Mouse (Mus musculus) spleen, postnatal 4 days (tissue): ENCODE data around the gene Ddx50.
A peak's percentile ranks its signal among the peaks of the same experiment; 100 is the strongest.

ENCODE experiments used
- DNase-seq, 2 experiments: peaks; one replicate each; pipeline ENCODE4 v3.0.0; 2022; ENCODE audit warnings: low spot score in 2 of 2

Ddx50 gene

DNA sequence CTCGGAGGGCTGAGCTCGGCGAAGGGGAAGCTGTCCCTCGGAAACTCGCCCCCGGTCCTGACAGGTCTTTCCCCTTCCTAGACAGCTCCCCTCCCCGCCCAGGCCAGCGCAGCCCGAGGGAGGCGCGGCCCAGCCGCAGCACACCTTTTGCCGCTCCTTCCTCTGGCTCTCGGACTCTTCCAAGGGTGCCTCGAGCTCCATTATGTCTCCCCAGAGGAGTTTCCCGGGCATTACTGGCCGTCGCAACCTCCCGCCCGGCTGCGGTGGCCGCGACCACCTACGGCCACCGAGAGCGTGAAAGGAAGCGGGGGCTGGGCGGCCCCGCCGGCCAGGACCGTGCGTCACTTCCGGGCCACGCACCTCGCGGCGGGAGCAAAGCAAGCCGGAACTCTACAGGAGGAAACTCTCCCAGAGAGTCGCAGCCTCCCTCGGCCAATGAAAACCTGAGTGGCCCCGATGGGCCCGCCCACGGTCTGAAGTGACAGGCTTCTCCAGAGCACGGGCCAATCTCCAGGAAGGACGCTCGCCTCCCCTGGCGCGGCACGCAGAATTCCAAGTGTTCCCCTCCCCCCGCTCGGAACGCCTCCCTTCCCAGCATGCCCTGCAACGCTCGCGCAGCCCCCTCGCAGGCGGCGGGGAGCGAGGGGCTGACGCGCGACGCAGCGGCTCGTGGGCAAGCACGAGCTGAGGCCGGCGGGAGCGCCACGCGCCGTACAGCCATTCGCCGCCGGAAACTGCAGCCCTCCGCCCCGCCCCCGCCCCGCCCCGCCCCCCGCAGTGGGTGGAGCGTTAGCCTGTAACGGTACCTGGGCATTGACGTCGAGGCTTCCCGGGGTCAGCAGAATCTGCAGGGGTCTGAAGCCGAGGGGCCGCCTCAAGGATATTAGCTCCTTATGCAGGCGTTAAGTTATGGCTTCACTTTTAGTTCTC lies at the start of gene Ddx50:
Gene Ddx50, minus strand, starts transcription at position 338 of the 930 bp plus-strand sequence.
- peak; percentile 94 to 95 for DNase-seq

DNA sequence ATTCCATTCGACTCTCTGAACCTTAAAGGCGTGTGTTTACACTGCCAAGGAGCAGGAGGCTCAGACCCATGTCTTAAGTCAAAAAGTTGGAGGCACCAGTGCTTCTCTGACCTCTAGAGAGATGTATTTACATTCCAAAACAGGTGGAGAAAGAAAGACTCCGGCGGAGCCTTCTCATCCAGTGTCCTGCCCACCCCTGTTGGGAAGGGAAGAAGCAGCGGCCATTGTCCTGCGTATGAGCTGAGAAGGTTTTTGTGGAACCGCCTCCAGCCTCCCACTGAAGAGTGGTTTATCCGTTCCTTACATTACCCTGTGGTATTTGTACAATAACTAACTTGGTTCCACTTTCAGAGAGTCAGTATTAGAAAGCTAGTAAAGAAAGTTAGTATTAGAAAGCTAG lies 41.8 kb upstream of the Ddx50 start:
- no peak for DNase-seq

DNA sequence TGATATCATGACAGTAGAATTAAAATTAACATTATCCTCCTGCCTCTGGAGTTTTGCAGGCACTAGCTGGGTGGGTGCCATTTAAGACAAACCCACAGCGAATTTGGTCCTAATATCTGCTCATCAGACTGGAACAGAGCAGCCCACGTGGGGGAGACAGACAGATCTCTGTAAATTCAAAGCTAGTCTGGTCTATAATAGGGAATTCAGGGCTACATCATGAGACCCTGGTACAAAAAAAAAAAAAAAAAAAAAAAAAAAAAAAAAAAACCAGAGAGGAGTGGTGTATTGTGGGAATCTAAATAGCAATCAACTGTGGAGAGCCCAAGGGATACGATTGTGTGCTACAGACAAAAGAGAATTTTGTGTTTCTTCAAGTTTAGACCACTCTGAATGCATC lies 41.2 kb upstream of the Ddx50 start:
- no peak for DNase-seq

DNA sequence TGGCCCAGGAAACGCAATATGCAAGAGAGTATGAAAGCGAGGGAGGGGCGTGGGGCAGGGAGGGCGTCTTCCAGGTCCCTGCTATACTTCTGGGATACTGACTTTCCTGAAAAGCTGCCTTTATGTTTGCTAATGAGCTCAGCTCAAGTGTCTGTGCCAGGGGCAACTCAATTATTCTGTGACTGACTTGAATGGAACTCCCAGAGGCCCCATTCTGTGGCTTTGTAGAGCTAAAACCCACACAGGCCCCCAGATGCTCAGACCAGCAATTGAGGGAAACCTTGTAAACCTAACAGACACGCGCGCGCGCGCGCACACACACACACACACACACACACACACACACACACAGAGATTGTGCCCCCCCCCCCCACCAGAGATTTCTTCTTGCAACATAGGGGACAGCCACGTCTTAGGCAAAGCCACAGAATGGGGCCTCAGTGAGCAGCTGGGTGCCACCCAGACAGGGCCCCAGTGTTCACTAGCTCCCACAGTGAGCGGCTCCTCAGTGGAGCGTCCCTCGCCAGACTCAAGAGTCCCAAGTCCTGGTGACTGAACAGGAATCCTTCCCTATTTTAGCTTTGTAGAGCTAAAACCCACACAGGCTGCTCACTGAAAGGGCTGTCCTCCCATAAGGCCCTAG lies 36.1 kb upstream of the Ddx50 start:
- no peak for DNase-seq

DNA sequence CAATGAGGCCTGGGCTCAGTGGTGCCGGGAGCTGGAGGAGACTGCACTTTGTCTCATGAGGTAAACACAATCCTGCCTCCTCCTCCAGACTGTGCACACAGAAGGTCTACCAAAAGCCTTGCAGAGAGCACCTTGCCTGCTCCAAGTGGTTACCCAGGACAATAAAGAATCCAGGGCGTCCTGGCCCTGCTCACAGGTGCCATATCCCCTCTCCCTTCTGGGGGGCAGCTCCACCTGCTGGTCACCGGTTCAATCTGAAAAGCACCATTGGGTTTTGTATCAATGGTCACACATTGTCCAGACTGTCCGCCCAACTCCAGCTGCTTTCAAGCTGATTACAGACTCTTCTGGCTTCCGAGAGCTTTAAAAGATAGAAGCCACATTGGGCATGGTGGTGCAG lies 32.0 kb upstream of the Ddx50 start:
- no peak for DNase-seq

DNA sequence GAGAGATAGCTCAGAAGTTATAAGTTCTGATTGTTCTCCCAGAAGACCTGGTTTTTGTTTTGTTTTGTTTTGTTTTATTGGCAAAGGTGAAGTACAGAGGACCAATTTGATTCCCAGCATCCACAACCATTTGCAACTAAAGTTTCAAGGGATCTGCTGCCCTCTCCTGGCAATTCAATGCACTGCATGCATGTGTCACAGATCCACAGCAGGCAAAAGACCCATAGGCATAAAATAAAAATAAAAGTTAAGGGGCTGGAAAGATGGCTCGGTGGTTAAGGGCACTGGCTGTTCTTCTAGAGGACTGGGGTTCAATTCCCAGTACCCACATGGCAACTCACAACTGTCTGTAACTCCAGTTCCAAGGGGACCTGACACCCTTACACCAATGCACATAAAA lies 28.8 kb upstream of the Ddx50 start:
- no peak for DNase-seq

DNA sequence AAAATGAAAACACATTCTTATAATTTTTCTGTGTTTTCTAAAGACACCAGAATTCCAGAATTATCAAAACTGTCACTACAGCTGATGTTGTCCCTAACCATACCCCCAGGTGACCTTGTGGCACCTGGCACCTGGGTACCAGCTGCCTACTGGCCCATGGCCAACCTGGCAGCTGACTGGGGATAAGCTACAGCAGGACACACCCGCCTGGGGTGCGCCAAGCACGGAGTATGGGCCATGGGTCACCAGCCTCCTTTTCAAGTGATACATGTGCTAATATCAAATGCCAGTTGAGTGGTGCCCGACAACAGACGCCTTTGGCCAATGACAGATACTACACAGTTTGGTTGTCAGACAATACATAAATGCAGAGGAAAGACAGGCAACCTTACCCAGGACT lies 26.3 kb upstream of the Ddx50 start:
- DNase-seq = no peak

DNA sequence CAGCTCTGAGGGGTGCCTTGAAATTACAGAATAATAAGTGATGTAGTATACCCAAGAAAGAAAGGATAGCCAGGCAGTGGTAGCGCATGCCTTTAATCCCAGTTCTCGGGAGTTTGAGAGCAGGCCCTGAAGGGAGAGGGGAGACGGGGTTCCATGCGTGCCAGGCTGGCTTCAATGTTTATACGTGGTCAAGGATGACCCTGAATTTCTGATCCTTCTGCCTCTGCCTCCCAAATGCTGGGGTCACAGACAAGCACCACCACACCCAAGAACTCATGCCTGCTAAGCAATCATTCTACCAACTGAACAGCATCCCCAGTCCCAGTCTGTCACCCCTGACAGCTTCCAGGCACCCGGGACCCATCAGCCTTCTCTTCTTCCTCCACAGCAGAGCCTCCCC lies 25.2 kb upstream of the Ddx50 start:
- DNase-seq = no peak

DNA sequence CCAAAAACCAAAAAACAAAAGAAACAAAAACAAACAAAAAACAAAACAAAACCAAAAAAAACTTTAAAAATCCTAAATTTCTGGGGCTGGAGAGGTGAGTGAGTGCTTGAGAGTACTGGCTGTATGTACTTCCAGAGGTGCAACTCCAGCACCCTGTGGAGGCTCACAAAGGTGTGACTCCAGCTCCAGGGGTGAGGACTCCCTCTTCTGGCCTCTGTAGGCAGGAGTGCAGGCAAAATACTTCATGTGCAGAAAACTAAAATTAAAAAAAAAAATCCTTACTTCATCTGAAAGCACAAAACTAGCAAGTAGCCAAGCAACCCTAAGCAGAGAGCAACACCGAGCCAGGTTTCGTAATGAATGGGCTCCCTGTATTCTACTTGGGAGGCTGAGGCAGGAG lies 21.3 kb upstream of the Ddx50 start:
- no peak for DNase-seq

DNA sequence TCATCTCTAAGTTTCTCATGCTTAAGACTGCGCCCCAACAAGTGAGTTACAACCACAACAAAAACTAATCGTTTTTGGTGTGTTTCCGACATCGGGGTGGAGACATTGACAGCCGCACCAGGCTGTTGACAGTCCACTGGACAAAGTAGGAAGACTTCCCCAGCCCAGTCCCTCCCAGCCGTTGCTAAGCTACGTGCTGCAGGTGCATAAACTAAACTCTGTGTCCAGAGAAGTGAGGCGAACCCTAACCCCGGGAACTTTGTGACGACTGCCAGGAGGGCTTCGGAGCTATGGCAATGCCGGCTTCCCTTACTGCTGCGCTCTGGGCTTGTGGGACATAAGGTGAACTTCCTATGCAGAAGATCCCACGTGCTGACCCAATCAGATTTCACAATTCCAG lies 18.2 kb upstream of the Ddx50 start:
- no peak for DNase-seq

DNA sequence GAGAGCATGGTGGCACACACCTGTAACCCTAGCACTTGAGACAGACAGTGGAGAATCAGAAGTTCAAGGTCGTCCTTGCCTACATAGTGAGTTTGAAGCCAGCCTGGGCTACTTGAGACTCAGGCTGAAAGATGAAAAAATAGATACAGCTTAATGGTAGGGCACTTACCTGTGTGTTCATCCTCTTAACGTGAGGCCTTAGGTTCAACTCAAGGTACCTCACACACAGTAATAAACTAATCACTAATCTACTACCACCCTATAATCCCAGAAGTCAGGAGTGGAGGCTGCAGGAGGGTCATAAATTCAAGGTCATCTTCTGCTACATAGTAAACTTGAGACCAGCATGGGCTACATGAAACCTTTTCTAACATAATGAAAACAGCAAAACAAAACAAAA lies 17.4 kb upstream of the Ddx50 start:
- DNase-seq = no peak

DNA sequence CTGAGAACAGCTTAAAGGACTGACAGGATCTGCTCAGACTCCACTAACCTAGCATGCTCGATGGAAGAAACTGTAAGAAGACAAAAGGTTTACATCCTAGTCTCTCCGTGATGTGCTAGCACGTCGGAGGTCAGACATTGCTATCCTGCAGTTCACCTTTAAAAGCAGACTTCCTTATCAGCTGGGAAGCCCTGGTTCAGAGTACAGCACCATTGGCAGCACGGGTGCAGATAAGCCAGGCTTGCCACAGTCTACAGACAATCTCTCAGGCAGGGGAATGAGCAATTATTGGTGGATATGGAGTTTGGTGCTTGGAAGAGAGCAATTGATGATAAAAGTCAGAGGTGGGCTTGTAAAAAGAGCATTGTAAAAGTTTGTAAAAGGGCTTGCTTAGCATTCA lies 17.0 kb upstream of the Ddx50 start:
- no peak for DNase-seq

DNA sequence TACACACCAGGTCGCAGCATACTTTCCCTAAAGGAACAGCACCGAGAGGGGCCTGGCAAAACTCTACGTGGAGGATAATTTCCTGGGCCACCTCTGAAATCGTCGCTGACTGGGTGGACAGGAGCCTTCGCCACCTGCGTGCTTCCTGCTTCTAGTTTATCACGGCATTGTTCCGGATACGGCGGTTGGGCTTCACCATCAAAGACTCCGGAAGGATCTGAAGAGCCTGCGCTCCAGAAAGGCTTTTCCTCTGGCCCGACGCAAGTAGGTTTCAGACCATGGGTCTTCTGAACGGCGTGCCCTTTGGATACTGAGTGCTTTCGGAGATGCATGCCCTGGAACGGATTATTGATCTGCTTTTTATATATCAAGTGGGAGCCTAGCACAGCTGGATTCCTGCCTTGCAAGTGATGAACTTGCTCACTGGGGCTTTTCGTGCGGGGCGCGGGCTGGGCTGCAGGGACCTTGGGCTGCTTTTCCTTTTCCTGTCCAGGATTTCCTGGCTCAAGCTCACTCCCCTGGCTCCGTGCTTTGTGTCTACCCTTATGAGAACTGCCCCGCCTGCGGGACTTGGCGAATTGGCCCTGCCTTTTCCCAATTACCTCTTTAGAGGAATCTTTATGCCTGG lies 14.1 kb upstream of the Ddx50 start:
- DNase-seq = no peak

DNA sequence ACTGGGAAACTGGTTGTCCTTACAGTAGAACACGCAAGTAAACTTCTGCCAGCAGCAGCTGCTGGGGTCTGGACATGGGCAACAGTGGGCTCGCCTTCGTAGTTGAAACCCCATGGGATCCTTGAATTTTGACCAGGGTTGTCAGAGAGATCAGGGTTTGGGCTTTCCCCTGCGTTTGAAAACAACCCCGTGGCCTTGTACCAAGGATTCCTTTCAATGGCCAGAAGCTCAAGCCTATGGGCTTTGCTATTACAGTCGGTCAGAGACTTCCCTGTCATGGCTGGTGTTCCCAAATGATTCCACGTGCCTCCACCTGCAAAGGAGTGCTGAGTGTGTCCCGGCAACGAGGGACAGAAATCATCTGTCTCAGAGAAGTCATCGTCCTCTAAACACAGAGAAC lies 13.2 kb upstream of the Ddx50 start:
- no peak for DNase-seq

DNA sequence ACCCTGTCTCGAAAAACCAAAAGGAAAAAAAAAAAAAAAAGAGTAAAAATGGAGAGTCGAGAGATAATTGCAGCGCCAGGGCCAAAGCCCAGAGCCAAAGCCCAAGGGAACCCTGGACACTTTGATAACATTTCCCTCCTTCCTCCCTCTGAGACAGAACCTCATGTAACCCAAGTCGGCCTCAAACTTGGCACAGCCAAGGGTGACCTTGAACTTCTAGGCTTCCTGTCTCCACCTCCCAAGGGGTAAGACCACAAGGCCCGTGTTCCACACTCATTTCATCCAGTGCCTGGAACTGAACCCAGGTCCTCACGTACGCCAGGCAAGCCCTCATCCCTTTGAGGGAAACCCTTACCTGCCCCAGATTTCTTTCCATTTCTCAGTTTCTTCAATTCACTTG lies 5.7 kb upstream of the Ddx50 start:
- DNase-seq = no peak

DNA sequence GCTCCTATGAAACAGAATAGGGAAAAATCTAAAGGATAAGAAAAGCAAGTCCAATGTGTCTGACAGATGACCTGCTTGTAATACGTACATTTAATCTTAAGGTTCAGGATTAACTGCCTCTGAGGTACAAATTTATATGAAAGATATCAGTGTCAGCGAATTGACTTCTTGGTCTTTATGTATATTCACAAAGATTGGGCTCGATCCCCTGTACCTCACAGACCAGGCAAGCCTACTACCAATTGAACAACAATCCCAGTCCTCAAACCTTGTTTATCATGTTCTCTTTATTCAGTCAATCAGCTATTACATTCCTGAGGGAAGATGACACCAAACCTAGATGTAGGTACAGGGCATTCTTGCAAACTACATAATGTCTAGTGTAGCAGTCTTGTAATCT lies 943 bp upstream of the Ddx50 start:
- DNase-seq = no peak

DNA sequence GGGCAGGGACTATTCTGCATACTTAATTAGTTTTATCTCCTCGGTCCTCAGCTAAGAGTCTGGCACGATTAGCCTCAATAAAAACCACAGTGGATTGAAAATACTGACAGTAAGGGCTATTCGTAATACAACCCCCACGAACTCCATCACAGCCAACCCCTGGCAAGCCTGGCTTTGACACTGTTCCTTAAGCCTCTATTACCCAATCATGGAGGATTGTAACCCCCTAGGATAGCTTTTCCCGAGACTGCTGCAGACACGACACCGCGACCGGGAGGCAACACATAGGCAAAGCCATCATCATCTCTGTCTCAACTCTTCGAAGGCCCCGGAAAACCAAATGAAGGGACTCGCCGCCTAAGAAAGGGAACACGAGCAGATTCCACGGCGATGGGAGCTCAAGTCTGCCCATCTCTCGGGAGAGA lies 648 bp downstream of the Ddx50 start:
- no peak for DNase-seq

DNA sequence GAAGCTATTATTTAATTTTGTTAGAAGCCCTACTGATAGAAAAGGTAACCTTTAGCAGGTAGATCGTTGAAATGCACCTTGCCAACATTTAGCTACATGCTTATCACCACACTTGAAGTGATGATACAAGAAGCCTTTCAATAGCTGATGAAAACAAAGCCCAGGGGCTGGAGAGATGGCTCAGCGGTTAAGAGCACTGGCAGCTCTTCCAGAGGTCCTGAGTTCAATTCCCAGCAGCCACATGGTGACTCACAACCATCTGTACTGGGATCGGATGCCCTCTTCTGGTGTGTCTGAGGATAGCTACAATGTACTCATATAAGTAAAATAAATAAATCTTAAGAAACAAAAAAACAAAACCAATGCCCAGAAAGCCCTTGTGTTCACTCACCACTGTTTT lies 46.9 kb downstream of the Ddx50 start:
- DNase-seq = no peak

DNA sequence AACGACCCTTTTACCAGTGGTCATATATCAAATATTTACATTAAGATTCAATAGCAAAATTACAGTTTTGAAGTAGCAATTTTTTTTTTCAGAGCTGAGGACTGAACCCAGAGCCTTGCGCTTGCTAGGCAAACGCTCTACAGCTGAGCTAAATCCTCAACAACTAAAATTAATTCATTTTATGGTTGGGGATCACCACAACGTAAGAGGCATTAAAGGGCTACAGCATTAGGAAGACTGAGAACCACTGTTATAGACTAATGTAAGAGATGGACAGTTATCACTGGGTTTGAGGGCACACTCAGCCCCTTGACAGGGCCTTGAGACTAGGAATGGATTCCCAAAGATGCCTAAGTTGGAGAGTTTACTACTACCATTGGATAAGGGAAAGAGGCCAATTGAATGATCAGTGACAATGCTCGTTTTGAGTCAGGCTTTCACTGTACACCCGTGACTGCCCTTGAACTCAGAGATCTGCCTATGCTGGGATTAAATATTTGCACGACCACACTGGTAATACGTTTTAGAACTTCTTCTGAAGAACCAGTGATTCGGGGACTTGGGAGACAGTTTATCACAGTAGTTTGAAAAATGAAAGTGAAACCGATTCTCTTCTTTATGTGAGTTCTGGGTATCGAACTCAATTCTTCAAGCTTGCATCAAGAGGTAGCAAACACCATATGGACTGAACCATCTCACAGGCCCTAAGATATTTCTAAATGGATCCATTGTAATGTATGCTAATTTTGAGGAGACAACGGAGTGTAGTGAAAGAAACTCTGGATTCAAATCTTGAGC lies 47.6 kb downstream of the Ddx50 start:
- DNase-seq = no peak

DNA sequence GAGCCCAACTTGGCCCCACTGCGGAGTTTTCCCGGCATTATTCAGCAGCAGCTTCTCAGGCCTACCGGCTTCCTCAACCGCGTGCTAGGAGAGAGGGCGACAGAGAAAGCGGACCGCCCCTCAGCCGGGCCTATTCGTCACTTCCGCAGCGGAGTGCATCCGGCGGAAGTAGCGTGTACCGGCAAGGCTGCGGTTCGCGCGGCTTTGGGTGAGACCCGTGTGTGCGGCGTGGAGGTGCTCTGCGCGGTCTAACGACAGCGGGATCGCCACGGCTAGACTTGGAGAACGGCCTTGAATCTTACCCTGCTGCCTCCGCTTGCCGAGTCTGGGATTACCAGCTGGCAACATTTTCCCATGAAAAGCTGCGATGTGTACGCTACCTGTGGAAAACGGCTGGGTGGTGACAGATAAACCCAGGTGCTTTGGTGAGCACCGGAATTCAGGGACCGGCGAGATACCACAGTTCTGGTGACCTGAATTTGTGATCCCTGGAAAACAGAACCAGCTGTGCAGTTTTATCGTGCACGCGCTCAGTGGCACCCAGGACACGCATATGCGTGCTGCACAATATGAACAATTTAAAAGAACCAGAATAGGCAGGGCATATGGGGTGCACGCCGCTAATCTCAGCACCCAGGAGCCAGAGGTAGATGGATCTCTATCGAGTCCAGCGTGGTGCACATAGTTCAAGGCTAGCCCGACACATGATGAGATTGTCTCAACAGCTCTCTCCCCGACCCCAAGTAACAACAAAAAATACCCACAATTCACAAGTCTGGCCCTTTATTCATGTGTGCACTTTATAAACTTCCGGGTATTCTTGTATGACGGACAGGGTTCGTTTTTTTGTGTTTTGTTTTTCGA lies 48.6 kb downstream of the Ddx50 start, which contains the start of gene Ddx21:
Gene Ddx21, minus strand, starts transcription at position 105 of the 864 bp plus-strand sequence.
- peak; percentile 84 to 93 for DNase-seq

DNA sequence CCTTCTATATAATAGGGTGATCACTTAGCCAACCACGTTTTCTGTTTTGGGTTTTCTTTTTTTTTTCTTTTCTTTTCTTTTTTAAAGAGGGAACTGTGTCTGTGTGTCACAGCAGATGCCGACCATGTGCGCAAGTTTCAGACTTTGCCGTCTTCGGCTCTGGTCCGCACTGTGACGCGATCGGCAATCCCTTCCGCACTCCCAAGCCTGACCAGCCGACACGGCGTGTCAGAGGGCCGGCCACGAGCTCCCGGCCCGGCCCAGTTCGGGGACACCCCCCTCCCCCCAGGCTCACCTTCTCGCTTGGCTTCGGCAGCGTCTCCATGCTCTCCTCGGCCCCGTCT lies 49.2 kb downstream of the Ddx50 start:
- DNase-seq = no peak
